Mouse (Mus musculus): ENCODE data around the gene Fabp3.

DNA sequence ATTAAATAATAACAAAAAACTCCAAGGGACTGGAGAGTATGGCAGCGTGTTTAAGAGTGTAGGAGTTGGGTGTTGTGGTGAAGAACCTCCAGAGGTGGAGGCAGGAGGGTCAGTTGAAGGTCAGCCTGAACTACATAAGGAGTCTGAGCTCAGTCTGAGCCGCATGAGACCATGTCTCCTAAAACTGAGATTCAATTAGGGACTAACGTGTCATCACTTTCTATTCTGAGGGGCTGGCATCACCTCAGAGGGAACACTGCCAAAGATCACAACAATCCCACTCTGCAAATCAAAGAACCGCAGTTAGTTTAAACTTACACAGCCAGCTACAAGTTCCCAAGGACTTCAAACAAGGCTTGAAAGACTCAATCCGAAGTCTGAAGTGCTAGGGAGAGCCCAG is 15.2 kb downstream of the Fabp3 start:
- TF ChIP-seq CTCF (IDR thresholded peaks at IDR 0.05; ENCODE audit: extremely low read depth, insufficient read length, insufficient replicate concordance, low read depth, low read length) (no peak), POLR2A (IDR thresholded peaks at IDR 0.05; ENCODE audit: low read depth, low read length) (no peak)
